Mouse (Mus musculus) R1 (cell line): ENCODE results near the gene Ssh3.

ENCODE experiments used
- DNase-seq: peaks from one replicate; pipeline ENCODE4 v3.0.0-alpha.2; 2018; ENCODE audit warnings: low read depth, low spot score

The Ssh3 gene

GRCm38 (mm10) chr19:4244775-4245174, 24.2 kb downstream of the Ssh3 start:
- no peak for DNase-seq

GRCm38 (mm10) chr19:4242416-4242815, 26.6 kb downstream of the Ssh3 start:
- DNase-seq, result no peak

GRCm38 (mm10) chr19:4240247-4240668, 28.7 kb downstream of the Ssh3 start:
- DNase-seq, result no peak

GRCm38 (mm10) chr19:4234548-4234947, 34.4 kb downstream of the Ssh3 start:
- DNase-seq, result no peak

DNA sequence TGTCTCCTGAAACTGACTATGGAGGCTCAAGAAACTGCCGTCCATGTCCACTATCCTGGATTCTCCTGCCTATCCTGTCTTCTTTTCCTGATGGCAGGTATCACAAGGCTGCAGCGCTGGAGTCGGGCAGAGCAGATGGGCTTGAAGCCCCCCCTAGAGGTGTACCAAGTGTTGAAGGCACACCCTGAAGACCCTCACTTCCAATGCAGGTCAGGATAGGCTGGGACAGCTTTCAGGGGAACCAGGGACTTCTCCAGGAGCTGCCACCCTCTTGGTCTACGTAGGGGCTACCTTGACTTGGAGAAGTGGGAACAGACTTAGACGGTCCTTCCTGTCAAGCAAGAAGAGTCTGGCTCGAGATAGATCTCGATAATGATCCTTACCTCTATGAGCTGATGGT, 36.3 kb downstream of the Ssh3 start:
- DNase-seq, result no peak

DNA sequence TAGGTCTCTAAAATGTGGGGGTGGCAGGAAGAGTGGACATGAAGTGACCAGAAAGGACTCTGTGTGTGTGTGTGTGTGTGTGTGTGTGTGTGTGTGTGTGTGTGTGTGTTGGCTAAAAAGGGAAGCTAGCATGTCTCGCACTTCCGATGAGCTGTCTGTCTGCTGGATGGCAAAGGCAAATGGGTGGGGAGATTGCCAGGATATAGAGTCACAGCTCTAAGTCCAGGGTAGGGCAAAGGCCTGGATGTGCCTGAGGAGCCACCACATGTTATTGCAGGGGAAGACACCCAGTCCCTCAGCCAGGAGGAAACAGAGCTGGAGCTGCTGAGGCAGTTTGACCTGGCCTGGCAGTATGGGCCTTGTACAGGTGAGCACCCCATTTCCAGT, 36.8 kb downstream of the Ssh3 start:
- no peak for DNase-seq

- DNase-seq, result peak; percentile 95
Measured at GRCm38 (mm10) chr19:4231253-4232185, 37.5 kb downstream of the Ssh3 start, which contains the start of gene Pold4. Gene Pold4, plus strand, starts transcription at chr19:4231899.

- no peak for DNase-seq
Measured at GRCm38 (mm10) chr19:4230415-4230814, 38.6 kb downstream of the Ssh3 start.

DNA sequence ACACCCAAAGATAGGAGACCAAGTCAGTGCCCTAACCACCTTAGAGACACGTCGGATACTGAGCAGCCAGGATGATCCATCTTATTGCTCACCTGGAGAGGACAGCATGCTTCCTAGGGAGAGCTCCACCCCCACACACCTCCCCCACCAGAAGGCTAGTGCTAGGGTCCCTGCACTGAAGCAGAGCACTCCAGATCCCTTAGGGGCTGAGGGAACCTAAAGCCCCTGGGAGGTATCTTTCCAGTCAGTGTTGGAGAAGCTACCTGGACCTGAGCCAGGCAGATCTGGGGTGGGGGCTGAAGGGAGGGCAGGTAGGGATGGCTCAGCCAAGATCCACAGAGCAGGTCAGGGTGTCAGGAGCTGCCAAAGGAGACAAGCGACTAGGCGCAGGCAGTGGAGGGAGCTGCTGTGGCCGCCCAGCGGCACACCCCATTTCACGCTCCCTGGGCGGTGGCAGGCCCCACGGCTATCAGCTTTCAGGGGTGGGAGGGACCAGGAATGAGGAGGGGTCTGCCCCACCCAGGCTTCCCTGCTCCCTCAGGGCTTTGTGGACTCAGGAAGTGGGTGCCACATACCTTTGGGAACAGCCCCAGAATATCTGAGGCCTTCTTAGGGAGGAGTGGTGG, 39.4 kb downstream of the Ssh3 start:
- DNase-seq, result peak; percentile 51

GRCm38 (mm10) chr19:4228891-4229290, 40.1 kb downstream of the Ssh3 start:
- no peak for DNase-seq

- DNase-seq, result peak; percentile 92
Measured at GRCm38 (mm10) chr19:4227894-4228678, 40.9 kb downstream of the Ssh3 start.

DNA sequence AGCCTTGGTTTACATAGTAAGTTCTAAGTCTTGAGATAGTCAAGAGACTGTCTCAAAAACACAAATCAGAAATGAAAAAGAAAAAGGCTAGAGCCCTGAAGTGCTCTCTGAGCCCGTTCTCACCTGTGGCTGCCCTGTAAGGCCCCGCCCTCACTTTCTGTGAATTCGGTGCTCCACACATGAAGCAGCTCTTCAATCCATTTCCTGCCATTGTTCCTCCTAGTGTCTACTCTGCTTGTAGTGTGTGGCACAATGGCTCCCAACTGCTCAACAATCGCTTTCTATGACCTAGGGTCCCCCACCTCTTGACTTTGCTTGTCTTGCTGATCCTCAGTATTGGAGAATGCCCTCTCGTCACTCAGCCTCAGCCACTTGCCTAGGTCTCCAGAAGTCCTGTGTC, 41.5 kb downstream of the Ssh3 start:
- DNase-seq, result peak; percentile 36

DNA sequence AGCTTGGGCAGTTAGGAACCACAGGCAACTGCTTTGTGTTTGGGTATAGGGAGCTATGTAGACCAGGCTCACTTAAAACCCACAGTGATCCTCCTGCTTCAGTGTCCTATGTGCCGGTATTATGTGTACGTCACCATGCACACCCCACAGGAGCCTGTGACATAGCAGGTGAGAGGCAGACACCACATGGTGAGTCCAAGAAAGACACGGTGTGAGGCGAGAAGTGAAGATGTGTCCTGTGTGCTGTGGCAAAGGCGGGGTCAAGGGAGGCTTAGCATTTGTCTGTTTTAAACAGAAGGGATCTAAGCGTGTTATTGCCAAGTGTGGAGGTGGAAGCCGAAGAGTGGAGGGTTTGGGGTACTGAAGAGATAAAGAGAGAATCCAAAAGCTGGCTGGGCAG, 42.2 kb downstream of the Ssh3 start:
- no peak for DNase-seq

GRCm38 (mm10) chr19:4222165-4222564, 46.8 kb downstream of the Ssh3 start:
- DNase-seq, result no peak

DNA sequence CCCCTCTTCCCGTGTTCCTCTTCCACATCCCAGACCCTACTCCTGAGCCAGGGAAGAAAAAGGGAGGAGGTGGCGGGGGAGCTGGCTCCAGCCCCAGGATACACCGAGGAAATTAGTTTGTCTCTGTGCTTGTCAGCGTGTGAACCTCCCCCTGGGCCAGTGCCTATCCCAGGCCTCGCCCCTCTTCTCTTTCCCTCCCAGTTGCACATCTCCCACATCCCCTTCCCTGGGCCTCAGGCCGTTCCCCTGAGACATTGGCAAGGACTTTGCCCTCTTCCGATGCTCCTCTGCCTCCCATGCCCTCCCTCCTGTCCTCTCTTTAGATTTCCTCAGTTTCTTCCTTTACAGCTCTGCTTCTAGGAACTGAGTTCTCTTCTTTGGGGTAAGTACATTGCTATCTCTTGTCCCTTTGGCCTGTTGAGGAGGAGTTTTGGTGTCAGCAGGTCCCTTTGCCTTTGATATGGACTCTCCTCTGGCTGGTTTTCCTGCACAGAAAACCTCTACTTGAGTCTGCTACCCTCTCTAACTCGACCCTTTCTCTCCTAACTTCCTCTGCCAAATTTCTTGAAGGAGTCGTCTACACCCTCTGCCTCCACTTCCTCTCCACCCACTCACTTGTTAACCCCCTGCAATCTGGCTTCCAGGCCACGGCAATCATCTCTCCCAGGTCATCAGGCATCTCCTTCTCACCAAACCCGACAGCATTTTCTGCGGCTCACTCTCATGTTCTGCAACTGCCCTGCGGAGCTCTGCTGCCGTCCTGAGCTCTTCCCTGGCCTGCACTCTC, 47.8 kb downstream of the Ssh3 start:
- DNase-seq, result no peak

DNA sequence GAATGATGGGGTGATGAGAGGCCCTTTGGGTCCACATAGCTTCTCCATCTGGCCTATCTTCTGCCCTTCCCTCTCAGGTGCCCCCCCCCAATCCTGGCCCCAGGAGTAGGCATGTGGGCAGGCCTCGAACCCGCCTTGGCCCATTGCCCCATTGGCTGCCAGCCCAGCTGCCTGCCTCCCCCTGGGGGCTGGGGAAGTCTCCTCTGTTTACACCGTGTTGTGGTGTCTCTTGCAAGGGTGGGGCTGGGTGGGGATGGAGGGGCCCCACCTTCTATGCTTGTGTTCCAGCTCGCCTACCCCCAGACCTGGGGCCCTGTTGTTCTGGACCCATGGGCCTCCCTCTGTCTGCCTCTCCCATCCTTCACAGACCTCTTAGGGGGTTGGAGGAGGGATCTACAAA, 48.6 kb downstream of the Ssh3 start:
- DNase-seq, result no peak

GRCm38 (mm10) chr19:4219943-4220342, 49.0 kb downstream of the Ssh3 start:
- DNase-seq, result no peak

DNA sequence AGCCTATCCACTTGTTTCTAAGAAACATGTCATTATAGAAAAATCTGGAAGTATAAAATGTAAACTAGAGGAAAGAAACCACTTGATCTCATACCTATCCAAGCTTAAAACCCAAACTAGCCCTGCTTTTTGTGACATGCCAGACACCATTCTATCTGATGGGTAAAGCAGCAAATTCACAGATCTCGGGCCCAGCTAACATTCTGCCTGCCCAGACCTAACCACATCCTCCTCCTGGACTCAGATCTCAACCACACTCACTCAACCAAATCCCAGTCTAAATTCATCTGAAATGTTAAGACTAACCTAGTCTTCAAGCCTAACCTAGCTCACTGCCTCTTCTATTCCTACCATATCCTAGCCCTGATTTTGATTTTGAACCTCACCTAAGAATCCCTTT, 50.2 kb downstream of the Ssh3 start:
- no peak for DNase-seq

GRCm38 (mm10) chr19:4218293-4218692, 50.7 kb downstream of the Ssh3 start:
- no peak for DNase-seq

GRCm38 (mm10) chr19:4217855-4218254, 51.1 kb downstream of the Ssh3 start:
- no peak for DNase-seq

DNA sequence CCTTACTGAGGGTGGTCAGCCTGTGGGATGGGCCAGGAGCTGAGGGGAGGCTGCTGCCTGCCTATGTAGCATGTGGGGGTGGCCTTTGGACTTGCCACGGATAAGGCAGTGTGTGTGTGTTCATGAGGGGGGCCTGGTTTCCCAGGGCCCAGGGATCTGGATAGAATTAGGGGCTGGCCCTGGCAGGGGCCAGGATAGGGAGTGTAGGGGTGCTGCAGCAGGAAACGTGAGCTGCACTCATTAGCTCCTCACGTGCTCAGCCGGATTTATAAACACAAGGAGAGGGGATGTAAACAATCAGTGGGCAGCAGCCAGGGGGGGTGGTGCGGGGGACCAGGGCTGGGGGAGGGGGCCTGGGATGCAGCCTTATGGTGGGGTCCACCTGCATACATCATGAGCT, 51.8 kb downstream of the Ssh3 start:
- no peak for DNase-seq
